13 mouse cellular contexts compared by ENCODE assay signal in genomic region chr4:125996576-125996975, GRCm38 (mm10). TPM values are rescaled to one million over a fixed set of nuclear protein-coding genes. Genes with fewer than 3 reads are reported as not detected.
A peak's percentile ranks its signal among the peaks of the same experiment; 100 is the strongest.
DNase-seq lines count a peak whose midpoint lies in the region.
"Had no signal": no experiment of that assay in that cellular context is flagged by ENCODE, and none has a peak within 500 bp of the region (broad histone marks: within the 10 kb centered on the region; RNA-seq: fewer than 3 reads in every experiment).

No protein-coding gene starts in this region.

- no peaks in the 10 kb centered on the region for H3K36me3 ChIP-seq in splenic B cell, adult 2 months (ENCODE audit: control insufficient read depth, insufficient read depth, low read length, poor library complexity, severe bottlenecking)
- H3K36me3 ChIP-seq: embryonic facial prominence, embryonic 15.5 days; liver, embryonic 13.5 days had no signal

- peak; percentile 16 for DNase-seq in gastrocnemius, postnatal 10 days
- DNase-seq in gastrocnemius, postnatal 25 days: no peak
- peak; percentile 21 to 71 for DNase-seq in spleen, postnatal 4 days (ENCODE audit: low spot score in 2 of 2)
- DNase-seq in spleen, postnatal 14 days (ENCODE audit: low spot score in 2 of 2): no peak
- DNase-seq in embryo, embryonic 11.5 days (ENCODE audit: low read depth, low spot score): peak; percentile 44
- DNase-seq in splenic B cell, adult 2 months (ENCODE audit: low read depth, low spot score): peak; percentile 19
- no peak for DNase-seq in layer of hippocampus, postnatal 36 days
- no peak for DNase-seq in urinary bladder, postnatal 4 days (ENCODE audit: low spot score in 2 of 2)
- DNase-seq: heart, adult 2 months; kidney, adult 9 months; liver, embryonic 13.5 days; spleen, adult 18-20 months had no signal

- H3K27me3 ChIP-seq in splenic B cell, adult 2 months (ENCODE audit: control insufficient read depth, insufficient read depth, low read length, poor library complexity, severe bottlenecking): no peaks in the 10 kb centered on the region
- H3K27me3 ChIP-seq: embryonic facial prominence, embryonic 15.5 days; liver, embryonic 13.5 days had no signal

RNA-seq across cellular contexts. Expression of gene Csf3r, which starts 27.8 kb away (rescaled TPM):
- total RNA-seq in gastrocnemius, postnatal 10 days (2021): 1 to 10 TPM in 1 of 2 experiments, not detected in 1; 1.1 TPM
- under 1 TPM; 0.13 to 0.21 TPM for total RNA-seq in gastrocnemius, postnatal 25 days (2021)
- total RNA-seq in layer of hippocampus, postnatal 36 days (2021): 1 to 10 TPM; 4.4 to 4.5 TPM

RNA-seq across cellular contexts. Expression of gene Mrps15, which starts 50.1 kb away (rescaled TPM):
- total RNA-seq in gastrocnemius, postnatal 10 days (2021): 10 to 100 TPM; 59.0 to 61.2 TPM
- 10 to 100 TPM; 65.8 to 68.8 TPM for total RNA-seq in gastrocnemius, postnatal 25 days (2021)
- total RNA-seq in layer of hippocampus, postnatal 36 days (2021): 10 to 100 TPM; 44.1 to 44.9 TPM

Comparison
In these comparisons a context has a peak if more than half of its experiments do, and no peak if none do; other contexts are left out.
1. DNase-seq: peak in gastrocnemius, postnatal 10 days (single experiment), spleen, postnatal 4 days (2 of 2), embryo, embryonic 11.5 days (single experiment) and splenic B cell, adult 2 months (single experiment); none in gastrocnemius, postnatal 25 days (single experiment), spleen, postnatal 14 days (0 of 2), layer of hippocampus, postnatal 36 days (0 of 2) and urinary bladder, postnatal 4 days (0 of 2).